Mouse (Mus musculus): ENCODE data around the gene Zfp811.
A peak's percentile ranks its signal among the peaks of the same experiment; 100 is the strongest.

The Zfp811 gene

GRCm38 (mm10) chr17:32753634-32754033 is 56.1 kb downstream of the Zfp811 start:
- peak; percentile 59 for DNase-seq (ENCODE audit: low spot score)

- DNase-seq (ENCODE audit: low spot score) = no peak
Observed at GRCm38 (mm10) chr17:32752813-32753360, 56.8 kb downstream of the Zfp811 start.

- DNase-seq (ENCODE audit: low spot score) = no peak
Observed at GRCm38 (mm10) chr17:32750611-32751010, 59.1 kb downstream of the Zfp811 start.

All from embryo, embryonic 10 days (tissue).